Mouse (Mus musculus) adrenal gland, adult (tissue): ENCODE data around the gene Rpl10.
A peak's percentile ranks its signal among the peaks of the same experiment; 100 is the strongest.

Experiments used
- DNase-seq, 2 experiments: peaks; one replicate each; pipeline ENCODE4 v3.0.0; 2022 to 2023; ENCODE audit warnings: low spot score in 1 of 2; ENCODE audit not compliant: inconsistent age in 2 of 2

Rpl10 gene

GRCm38 (mm10) chrX:74281041-74281731, 10.6 kb downstream of the Rpl10 start:
- no peak for DNase-seq

GRCm38 (mm10) chrX:74281732-74282394, 11.3 kb downstream of the Rpl10 start, which contains the start of the genes Taz and Dnase1l1:
TSS of gene Taz (plus strand) at chrX:74281912.
TSS of gene Dnase1l1 (minus strand) at chrX:74282337.
- peak; percentile 88 to 93 for DNase-seq

GRCm38 (mm10) chrX:74282395-74283091, 11.9 kb downstream of the Rpl10 start:
- peak; percentile 89 to 95 for DNase-seq

GRCm38 (mm10) chrX:74283092-74283437, 12.5 kb downstream of the Rpl10 start:
- DNase-seq, result no peak

GRCm38 (mm10) chrX:74293431-74293830, 22.8 kb downstream of the Rpl10 start:
- no peak for DNase-seq

GRCm38 (mm10) chrX:74296538-74297448, 26.2 kb downstream of the Rpl10 start, which contains the start of gene Atp6ap1:
TSS of gene Atp6ap1 (plus strand) at chrX:74297097.
- DNase-seq, result peak; percentile 94 to 97

GRCm38 (mm10) chrX:74298348-74298747, 27.7 kb downstream of the Rpl10 start:
- no peak for DNase-seq

- no peak for DNase-seq
Observed at GRCm38 (mm10) chrX:74299721-74300120, 29.1 kb downstream of the Rpl10 start.

- DNase-seq, result peak; percentile 77 to 93
Observed at GRCm38 (mm10) chrX:74304867-74305700, 34.5 kb downstream of the Rpl10 start, which contains the start of gene Gdi1. TSS of gene Gdi1 (plus strand) at chrX:74304998.

GRCm38 (mm10) chrX:74312540-74313464, 42.2 kb downstream of the Rpl10 start, which contains the start of gene Fam50a:
TSS of gene Fam50a (plus strand) at chrX:74313033.
- DNase-seq, result peak; percentile 92 to 93
